Mouse (Mus musculus) neural tube, embryonic 14.5 days (tissue): ENCODE results near the gene Gm6880. TPM values are rescaled to one million over a fixed set of nuclear protein-coding genes. Genes with fewer than 3 reads are reported as not detected.
"Not testable (repeated sequence)": the region's sequence is repeated elsewhere in the genome, so short reads cannot be mapped to it uniquely, and the experiment has no call there.

ENCODE experiments used
- ATAC-seq: fragments of 200-750 bp; cut with Nextera tagmentation; 2 replicates; pipeline ENCODE4 v1.8.0; 2017; ENCODE audit warnings: low read depth, mild to moderate bottlenecking, moderate TSS enrichment, moderate library complexity
- H3K27ac ChIP-seq: fragments of 300-500 bp; sonication (generic); 2 replicates; pipeline ENCODE4 v1.5.1; 2014; ENCODE audit warnings: low read depth, mild to moderate bottlenecking, control low read depth, low read length, moderate library complexity, mixed read lengths
- H3K27me3 ChIP-seq: fragments of 300-500 bp; sonication (generic); 2 replicates; pipeline ENCODE4 v1.6.1; 2014; ENCODE audit warnings: low read length; ENCODE audit not compliant: control insufficient read depth, insufficient read depth
- H3K36me3 ChIP-seq: fragments of 300-500 bp; sonication (generic); 2 replicates; pipeline ENCODE4 v1.6.1; 2014; ENCODE audit warnings: low read length, mixed read lengths; ENCODE audit not compliant: control insufficient read depth, insufficient read depth
- H3K4me1 ChIP-seq: fragments of 300-500 bp; sonication (generic); 2 replicates; pipeline ENCODE4 v1.6.1; 2014; ENCODE audit warnings: low read length; ENCODE audit not compliant: control insufficient read depth, insufficient read depth
- H3K4me2 ChIP-seq: fragments of 300-500 bp; sonication (generic); 2 replicates; pipeline ENCODE4 v1.6.1; 2014; ENCODE audit warnings: mild to moderate bottlenecking, low read depth, low read length, control low read depth
- H3K4me3 ChIP-seq: fragments of 300-500 bp; sonication (generic); 2 replicates; pipeline ENCODE4 v1.5.1; 2014; ENCODE audit warnings: low read depth, low read length, control low read depth, mixed read lengths
- H3K9ac ChIP-seq: fragments of 300-500 bp; sonication (generic); replicated peaks from 2 replicates; pipeline ENCODE4 v1.6.1; 2014; ENCODE audit warnings: low read depth, mild to moderate bottlenecking, control low read depth, low read length, mixed read lengths
- H3K9me3 ChIP-seq: fragments of 300-500 bp; sonication (generic); 2 replicates; pipeline ENCODE4 v1.6.1; 2016; ENCODE audit warnings: low read length; ENCODE audit not compliant: control insufficient read depth
- WGBS: fragments of 180-500 bp; shearing (Covaris S2); extraction: QIAGEN DNeasy Blood & Tissue Kit; methylation state at CpG from one replicate; pipeline ENCODE4 v1.1.7; 2014; 5-methylcytosine and 5-hydroxymethylcytosine counted together
- polyA plus RNA-seq: library from polyadenylated mRNA; unstranded; fragments of >200 nt; fragmentation: Nextera tagmentation; extraction: Ambion mirVana; gene quantifications from 2 replicates; pipeline ENCODE4 v1.2.1, GENCODE M21; 2014

Gene Gm6880
- polyA plus RNA-seq = not detected in 2 replicates

GRCm38 (mm10) chrX:74481349-74481885 lies at the start of gene Gm6880:
Gene Gm6880 (minus strand): TSS chrX:74481399.
- not testable (repeated sequence) for H3K9me3 ChIP-seq, H3K4me1 ChIP-seq, H3K27ac ChIP-seq, H3K4me3 ChIP-seq, H3K27me3 ChIP-seq, H3K36me3 ChIP-seq, H3K4me2 ChIP-seq, H3K9ac ChIP-seq, ATAC-seq
- 79% methylated on average over 12 of the region's 14 CpGs for WGBS

- H3K4me2 ChIP-seq, H3K27ac ChIP-seq, H3K4me3 ChIP-seq, H3K9ac ChIP-seq, H3K4me1 ChIP-seq, H3K36me3 ChIP-seq, ATAC-seq, H3K27me3 ChIP-seq, H3K9me3 ChIP-seq: not testable (repeated sequence)
Observed at GRCm38 (mm10) chrX:74517461-74517860, 36.3 kb upstream of the Gm6880 start.

DNA sequence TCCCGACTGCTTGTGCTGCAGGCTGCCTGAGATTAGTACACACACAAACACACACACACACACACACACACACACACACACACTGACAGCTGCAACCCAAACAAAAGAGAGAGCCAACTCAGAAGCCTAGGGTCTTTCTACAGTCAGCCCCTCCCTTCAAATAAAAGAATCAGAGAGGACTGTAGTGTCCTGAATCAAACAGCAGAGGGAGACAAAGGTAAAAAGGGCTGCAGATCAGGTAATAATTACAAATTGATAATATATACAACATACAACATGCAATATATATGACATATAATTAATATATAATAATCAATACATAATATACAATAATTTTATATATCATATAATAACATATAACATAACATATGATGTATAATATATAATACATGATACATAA lies 15.9 kb upstream of the Gm6880 start:
- H3K9me3 ChIP-seq = no peaks in the 10 kb centered on the region
- no peaks in the 10 kb centered on the region for H3K27me3 ChIP-seq
- WGBS = 64% methylated on average over 1 of the region's 1 CpGs
- no peak overlapping the region for H3K4me3 ChIP-seq
- H3K27ac ChIP-seq = no peak overlapping the region
- H3K4me2 ChIP-seq = no peak overlapping the region
- ATAC-seq = no peak
- no peak overlapping the region for H3K9ac ChIP-seq
- H3K4me1 ChIP-seq = no peaks in the 10 kb centered on the region
- H3K36me3 ChIP-seq = no peaks in the 10 kb centered on the region

GRCm38 (mm10) chrX:74452773-74453172 lies 28.4 kb downstream of the Gm6880 start:
- Histone ChIP-seq H3K27me3 (no peaks in the 10 kb centered on the region), H3K9me3 (no peaks in the 10 kb centered on the region), H3K27ac (no peak overlapping the region), H3K36me3 (no peaks in the 10 kb centered on the region), H3K4me1 (no peaks in the 10 kb centered on the region), H3K9ac (no peak overlapping the region), H3K4me2 (no peak overlapping the region), H3K4me3 (no peak overlapping the region)
- peak; percentile 85; the same call in 1 of the 2 replicates for ATAC-seq
- WGBS = 14% methylated on average over 4 of the region's 4 CpGs

- 84% methylated on average over 4 of the region's 4 CpGs for WGBS
- no peak overlapping the region for H3K4me2 ChIP-seq
- no peak overlapping the region for H3K9ac ChIP-seq
- H3K4me3 ChIP-seq = no peak overlapping the region
- no peak overlapping the region for H3K27ac ChIP-seq
- H3K4me1 ChIP-seq = no peaks in the 10 kb centered on the region
- H3K27me3 ChIP-seq = no peaks in the 10 kb centered on the region
- H3K9me3 ChIP-seq = no peaks in the 10 kb centered on the region
- ATAC-seq = no peak
- no peaks in the 10 kb centered on the region for H3K36me3 ChIP-seq
Observed at GRCm38 (mm10) chrX:74451157-74451912, 29.9 kb downstream of the Gm6880 start.

Other genes starting within 250 kb of the Gm6880 start
- 63.0 and 121 TPM in 2 replicates for gene Flna, start 231.6 kb downstream of the Gm6880 start, polyA plus RNA-seq
- 12.6 and 17.0 TPM in 2 replicates for gene Emd, start 226.7 kb downstream of the Gm6880 start, polyA plus RNA-seq
- 476 and 568 TPM in 2 replicates for gene Rpl10, start 210.6 kb downstream of the Gm6880 start, polyA plus RNA-seq
- gene Taz, start 199.5 kb downstream of the Gm6880 start, polyA plus RNA-seq = 62.0 and 65.8 TPM in 2 replicates
- gene Dnase1l1, start 199.1 kb downstream of the Gm6880 start, polyA plus RNA-seq = 3.7 and 4.1 TPM in 2 replicates
- 213 and 279 TPM in 2 replicates for gene Atp6ap1, start 184.3 kb downstream of the Gm6880 start, polyA plus RNA-seq
- gene Gdi1, start 176.4 kb downstream of the Gm6880 start, polyA plus RNA-seq = 761 and 960 TPM in 2 replicates
- 50.4 and 52.5 TPM in 2 replicates for gene Fam50a, start 168.4 kb downstream of the Gm6880 start, polyA plus RNA-seq
- 42.5 and 47.1 TPM in 2 replicates for gene Plxna3, start 152.3 kb downstream of the Gm6880 start, polyA plus RNA-seq
- gene Lage3, start 127.8 kb downstream of the Gm6880 start, polyA plus RNA-seq = 71.5 and 73.3 TPM in 2 replicates
- 70.3 and 73.7 TPM in 2 replicates for gene Ubl4a, start 108.2 kb downstream of the Gm6880 start, polyA plus RNA-seq
- 6.9 and 7.8 TPM in 2 replicates for gene Slc10a3, start 108.0 kb downstream of the Gm6880 start, polyA plus RNA-seq
- 36.4 and 37.1 TPM in 2 replicates for gene Fam3a, start 88.1 kb downstream of the Gm6880 start, polyA plus RNA-seq
- 18.3 and 19.2 TPM in 2 replicates for gene Ikbkg, start 88.1 kb downstream of the Gm6880 start, polyA plus RNA-seq
- 53.4 and 57.2 TPM in 2 replicates for gene G6pdx, start 52.2 kb downstream of the Gm6880 start, polyA plus RNA-seq
- gene Olfr1326-ps1, start 93.5 kb upstream of the Gm6880 start, polyA plus RNA-seq = not detected in 2 replicates
- not detected in 2 replicates for gene Olfr1325, start 111.3 kb upstream of the Gm6880 start, polyA plus RNA-seq
- gene Gm5640, start 164.2 kb upstream of the Gm6880 start, polyA plus RNA-seq = 0.13 TPM in 1 of 2 replicates, not detected in the other